Mouse (Mus musculus): ENCODE data around the gene Igf2bp3.

Igf2bp3 gene

DNA sequence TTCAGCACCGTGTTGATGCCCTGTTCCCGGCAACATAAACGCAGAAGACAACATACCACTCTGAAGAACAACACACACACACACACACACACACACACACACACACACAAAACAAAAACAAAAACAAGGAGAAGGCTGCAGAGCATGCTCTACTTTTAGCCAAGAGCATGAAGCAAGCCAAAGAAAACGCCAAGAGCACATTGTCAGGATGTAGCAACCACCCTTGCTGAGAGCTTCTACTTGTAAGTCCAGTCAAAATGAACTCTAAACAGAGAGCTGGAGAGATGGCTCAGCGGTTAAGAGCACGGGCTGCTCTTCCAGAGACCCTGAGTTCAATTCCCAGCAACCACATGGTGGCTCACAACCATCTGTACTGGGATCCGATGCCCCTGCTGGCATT, 41.5 kb downstream of the Igf2bp3 start:
- no peak for DNase-seq

DNA sequence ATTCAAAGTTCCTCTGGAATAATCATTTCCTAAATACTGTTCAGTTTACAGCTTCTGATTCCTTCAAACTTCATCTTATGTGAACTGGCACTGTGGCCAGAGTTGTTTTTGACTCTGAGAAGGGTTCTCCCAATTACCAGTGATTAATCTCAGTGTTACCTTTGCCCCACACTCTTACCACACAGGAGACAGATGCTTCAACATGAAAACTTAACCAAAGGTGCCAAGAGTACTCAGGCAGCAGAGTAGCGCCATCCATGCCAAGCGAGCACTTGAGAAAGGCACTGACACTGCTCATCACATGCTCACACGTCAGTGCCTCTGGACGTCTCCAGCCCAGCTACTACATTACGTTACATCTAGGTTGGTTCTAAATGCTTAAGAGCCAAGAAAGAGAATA, 43.5 kb downstream of the Igf2bp3 start:
- DNase-seq: no peak

DNA sequence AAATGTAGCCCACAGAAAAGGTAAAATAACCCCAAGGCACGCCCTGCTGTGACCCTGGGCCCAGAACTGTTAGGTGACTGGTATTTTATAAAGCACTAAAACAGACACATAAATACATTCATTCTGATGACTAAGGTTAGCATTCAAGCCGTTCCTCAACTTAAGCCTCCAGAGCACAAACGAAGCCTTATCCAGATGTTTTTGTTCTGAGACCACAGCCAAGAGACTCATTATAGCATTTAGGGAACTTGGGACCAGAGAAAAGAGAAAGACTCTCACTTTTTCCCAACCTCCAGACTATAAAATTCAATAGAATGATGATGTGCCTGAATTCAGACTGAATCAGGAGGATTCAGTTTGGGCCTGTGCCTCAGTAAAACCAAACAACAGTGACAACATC, 46.1 kb downstream of the Igf2bp3 start:
- DNase-seq: no peak

DNA sequence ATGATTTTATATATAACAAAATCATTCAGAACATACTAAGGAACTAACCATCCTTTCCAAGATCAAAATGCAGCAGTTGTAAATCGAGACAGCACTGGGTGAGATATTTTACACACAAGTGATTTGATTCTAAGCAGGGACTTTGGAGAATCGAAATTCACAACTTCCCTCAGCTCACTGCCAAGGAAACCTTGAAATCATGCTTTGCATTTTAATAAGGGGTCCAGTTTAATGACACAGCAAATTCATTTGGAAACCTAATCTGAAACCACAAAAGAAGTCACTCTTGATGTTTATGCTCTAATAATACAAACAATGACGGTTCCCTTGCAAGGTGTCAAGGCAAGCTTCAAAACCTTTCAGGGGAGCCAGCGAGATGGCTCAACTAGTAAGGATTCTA, 47.4 kb downstream of the Igf2bp3 start:
- no peak for DNase-seq

DNA sequence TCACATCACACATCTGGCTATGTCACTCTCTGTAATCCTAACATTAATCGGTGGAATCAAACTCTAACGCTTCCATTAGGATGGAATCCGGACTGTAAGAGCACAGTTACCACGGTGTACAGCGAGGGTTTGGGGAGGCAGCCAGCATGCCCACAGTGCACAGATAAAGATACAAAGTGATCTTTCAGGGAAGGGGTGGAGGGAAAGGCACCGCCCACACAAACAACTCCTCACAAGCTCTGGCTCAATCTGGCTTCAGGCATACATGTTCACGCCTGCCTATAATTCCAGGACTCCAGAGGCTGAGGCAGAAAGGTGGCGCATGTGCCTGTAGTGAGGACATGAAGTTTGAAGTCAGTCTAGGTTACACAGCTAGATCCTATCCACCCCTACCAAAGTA, 48.4 kb downstream of the Igf2bp3 start:
- no peak for DNase-seq

DNA sequence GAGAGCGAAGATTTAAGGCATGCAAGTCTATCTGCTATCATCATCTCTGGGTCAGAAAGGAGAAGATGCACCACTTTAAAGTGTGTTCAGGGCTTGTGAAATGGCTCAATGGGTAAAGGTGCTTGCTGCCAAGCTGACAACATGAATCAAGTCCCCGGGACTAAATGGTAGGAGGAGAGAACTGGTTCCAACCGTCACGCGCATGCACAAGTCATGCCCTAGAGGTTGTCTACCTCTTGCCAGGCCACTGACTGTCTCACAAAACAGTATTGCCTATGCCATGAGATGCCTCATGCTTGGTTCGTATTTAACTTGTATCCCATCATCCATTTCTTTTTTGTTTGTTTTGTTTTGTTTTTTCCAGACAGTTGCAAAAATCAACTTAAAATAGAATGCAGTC, 48.9 kb downstream of the Igf2bp3 start:
- DNase-seq: peak; percentile 18

DNA sequence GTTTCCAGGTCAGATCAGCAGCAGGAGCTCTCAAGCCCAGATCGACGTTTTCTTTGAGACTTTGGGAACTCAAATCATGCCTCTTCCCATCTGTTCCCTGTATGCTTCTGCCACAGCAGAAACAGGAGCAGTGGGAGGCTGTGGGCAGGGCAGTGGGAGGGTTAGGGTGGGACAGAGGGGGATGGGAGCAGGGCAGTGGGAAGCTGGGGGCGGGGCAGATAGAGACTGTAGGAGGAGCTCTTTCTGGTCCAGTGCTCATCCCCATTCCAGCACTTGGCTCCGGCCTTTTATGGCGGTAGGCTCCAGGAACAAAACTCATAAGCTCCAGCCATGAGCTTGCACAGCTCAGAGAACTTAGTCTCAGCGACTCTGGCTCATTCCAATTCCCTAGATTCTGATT, 49.7 kb downstream of the Igf2bp3 start:
- DNase-seq: peak; percentile 80

DNA sequence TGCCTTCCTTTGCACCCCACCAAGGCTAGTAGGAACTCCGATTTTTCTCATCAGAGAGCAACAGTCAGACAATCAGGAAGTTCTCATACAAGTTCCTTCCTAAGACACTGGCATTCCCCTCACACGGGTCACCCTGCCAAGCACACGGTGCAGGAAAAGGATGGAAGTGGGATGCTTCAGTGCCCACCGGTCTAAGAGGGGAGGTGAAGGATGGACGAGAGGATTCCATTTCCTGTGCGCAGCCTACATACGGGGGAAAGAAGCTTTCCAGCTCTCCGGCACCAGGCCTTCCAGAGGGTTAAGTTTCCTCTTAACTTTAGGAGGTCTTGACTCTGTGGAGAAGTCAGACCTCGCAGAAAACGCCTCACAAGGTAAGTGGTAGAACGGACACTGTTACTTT, 50.1 kb downstream of the Igf2bp3 start:
- peak; percentile 12 for DNase-seq

DNA sequence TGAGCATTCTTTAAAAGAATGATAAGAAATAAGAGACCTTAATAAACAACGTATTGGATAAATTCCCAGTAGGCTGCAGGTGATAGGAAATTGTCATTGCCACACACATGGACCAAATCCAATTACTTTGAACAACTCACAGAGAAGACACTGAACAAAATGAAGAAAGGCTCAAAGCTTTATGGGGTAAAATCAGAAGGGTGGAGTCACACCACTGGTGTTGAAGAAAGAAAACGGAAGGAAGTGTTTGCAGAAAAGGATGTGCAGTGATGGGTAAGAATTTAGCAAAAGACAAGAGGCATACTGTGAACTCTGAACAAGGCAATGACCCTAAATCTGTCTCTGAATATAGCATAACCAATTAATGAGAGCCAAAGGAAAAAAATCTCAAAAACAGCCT, 54.8 kb downstream of the Igf2bp3 start:
- DNase-seq: no peak

DNA sequence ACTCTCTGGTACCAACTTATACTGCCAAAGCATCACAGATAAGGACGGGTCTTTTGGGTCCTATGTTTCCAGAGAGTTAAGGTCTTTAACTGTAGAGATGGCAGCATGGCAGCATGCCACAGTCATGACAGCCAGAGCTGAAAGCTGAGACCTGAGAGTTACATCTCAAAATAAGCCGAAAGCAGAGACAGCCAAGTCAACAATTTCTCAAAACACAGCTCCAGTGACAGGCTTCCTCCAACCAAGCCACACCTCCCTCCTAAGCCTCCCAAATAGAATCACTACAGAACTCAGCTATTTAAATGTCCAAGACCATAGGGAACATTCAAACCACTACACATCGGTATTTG, 58.0 kb downstream of the Igf2bp3 start:
- no peak for DNase-seq

DNA sequence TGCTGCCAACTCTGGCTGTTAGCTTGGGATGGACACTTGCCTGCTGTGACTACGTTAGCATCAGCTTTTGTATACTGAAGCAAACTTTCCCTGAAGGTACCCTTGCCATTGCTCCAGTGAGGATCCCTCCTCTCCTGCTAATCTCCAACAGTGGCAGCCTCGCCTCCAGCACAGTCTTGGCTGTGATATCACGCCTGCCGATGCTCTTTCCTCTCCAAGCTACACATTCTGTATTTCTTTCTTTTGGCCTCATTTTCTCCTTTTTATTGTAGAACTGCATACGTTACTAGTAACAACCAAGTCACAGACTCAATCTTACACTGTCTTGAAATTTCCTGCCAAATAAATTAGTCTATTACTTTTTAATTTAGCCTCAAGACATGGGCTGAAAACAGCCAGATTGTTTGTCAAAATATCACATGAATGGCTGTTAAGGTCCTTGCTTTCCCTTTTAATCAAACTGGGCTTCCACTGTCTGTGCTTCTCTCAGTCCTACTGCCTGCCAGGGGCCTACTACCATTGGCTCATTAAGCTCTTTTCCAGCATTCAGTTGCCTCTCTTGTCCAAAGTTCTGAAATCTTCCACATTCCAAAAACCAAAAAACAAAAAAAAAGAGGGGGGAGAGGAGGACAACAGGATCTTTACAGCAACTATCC, 58.5 kb downstream of the Igf2bp3 start:
- no peak for DNase-seq

DNA sequence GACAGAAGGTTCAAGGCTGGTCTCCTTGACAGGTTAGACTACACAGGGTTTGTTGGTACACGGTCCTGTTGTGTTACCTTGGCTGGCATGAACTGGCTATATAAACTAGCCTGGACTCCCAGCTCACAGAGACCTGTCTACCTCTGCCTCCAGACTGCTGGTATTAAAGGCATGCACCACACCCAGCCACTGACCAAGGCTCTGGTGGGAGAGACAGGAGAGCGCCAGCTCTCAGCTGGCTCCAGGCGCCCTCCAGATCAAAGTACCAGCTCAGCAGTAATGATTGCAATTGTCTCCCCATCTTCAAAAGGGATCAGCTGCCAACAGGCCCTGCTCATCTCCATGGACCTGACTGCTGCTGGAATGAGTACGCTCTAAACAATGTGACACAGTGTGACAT, 63.3 kb downstream of the Igf2bp3 start:
- DNase-seq: peak; percentile 40

DNA sequence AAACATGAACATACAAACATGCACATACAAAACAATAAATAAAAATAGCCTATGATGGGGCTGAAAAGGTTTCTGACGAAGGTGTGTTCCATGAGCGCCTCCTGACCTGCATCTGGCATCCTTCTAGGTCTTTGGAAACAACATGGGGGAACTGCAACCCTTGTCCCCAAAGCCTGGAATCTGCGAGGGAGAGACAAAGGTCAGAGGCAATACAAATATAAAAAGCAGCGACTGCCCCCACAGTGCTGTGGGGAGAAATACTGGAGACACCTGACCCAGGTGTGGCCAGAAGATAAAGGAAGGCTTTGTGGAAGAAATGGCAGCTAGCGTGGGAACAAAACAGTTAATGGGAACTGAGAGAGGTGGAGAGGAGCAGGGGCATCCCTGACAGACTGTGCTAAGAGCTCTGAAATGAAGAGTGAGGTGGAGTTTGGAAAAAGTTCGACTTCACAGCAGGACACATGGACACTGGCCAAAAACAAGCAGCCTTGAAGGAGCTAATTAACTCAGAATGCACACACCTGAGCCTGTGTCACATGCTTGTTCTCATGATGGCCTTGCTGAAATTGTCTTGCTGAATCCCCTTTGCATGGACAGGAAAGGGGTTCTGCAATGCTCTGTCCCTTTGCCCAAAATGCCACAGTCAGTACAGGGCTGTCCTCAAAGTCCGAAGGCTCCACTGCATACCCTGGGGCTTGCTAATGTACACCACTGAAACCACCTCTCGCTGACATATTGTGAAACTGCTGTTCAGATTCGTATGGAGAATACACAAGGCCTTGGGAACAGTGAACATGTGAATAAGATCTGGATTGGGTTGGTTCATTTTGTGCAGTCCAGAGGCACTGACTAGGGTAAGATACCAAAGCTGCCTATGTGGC, 64.2 kb downstream of the Igf2bp3 start:
- DNase-seq: peak; percentile 30

DNA sequence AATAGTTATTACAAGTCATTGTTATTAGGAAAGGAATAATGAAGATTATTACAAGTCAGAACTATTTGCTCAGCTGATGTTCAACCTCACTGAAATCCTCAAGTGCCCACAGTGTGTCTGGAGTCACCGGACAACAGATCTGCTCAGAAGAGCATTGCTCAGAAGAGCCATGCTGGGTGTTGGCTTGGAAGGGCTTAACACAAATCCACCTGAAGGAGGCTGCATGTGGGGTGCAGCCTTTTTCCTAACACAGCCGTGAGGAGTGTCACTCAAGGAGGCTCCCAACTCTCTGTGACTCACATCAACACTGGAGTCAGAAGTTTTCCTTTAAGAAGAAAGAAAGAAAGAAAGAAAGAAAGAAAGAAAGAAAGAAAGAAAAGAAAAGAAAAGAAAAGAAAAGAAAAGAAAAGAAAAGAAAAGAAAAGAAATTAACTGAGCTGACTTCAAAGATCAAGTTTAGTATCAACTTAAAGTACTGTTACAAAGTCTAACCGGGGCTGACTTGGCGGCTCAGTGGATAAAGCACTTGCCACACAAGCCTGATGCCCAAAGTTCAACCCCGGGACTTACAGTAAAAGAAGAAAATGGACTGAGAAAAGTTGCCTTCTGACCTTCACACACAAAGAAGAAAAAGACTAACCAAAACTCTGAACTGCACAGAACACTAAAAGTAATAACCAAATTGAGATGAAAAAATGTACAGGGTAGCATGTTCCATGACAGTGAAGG, 65.4 kb downstream of the Igf2bp3 start:
- peak; percentile 55 for DNase-seq

DNA sequence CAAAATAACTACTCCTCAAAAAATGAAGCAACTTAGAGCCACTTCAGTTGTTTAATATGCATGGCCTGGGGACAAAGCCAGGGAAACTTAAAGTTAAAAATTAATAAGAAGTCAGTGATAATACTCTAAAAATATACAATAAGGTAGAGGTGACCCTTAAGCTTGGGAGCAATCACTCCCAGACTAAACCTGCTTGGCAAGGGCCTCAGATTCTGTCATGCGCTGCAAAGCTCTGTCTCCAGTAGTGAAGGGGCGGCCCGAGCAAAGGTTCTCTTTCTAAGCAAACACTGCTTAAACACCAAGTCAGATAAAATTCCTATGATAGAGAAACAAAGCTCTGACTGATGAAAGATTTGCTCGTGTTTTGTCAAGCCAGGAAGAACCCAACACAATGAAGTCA, 66.0 kb downstream of the Igf2bp3 start:
- DNase-seq: peak; percentile 81

DNA sequence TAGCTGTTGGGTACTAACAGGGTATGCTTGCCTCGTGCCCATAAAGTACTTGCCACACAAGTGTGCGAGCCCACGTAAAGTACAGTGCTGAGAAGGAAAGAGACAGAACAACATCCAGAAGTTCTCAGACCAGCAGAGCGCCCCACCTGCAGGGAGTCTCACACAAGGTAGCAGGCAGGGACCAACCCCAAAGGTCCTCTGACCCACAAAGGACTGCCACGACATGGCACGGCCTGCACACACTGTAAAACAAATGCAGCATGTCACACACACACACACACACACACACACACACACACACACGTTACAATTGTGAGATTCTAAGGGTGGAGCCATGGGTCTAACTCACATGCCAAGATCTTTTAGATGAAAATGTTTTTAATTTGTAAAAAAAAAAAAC, 66.4 kb downstream of the Igf2bp3 start:
- peak; percentile 34 for DNase-seq

DNA sequence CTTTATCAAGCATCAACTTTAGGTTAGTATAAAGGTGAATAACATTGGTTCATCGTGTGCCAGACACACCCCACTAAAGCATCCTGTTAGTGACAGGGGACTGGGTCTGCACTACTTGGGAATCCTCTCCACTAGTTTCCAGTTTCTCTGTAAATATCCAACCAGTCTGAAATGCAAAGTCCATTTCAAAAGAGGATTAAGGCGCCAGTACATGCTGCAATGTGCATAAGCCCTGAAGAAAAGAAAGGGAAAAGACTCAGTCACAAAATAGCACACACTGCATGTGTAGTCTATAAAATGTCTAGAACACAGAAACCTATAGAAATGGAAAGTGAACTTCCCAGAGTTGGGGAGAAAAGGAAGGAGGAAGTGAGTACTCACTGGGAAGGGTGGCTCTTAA, 68.3 kb downstream of the Igf2bp3 start:
- DNase-seq: no peak

DNA sequence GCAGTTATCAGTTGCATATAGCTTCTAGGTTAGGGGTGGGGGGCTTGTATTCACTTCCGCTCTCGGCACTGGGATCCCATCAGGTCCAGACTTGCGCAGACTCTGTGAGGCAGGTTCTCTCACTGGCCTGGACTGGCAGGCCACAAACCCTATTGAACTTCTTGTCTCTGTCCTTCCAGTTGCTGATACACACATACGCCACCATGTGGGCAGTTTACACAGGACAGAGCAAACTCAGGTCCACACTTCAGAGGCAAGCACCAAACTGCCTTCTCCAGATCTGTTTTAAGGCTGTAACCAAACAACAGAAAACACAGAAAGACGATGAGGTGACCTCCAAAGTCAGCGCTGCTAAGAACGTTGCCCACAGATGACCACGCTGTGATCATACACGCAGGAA, 72.3 kb downstream of the Igf2bp3 start:
- peak; percentile 53 for DNase-seq

DNA sequence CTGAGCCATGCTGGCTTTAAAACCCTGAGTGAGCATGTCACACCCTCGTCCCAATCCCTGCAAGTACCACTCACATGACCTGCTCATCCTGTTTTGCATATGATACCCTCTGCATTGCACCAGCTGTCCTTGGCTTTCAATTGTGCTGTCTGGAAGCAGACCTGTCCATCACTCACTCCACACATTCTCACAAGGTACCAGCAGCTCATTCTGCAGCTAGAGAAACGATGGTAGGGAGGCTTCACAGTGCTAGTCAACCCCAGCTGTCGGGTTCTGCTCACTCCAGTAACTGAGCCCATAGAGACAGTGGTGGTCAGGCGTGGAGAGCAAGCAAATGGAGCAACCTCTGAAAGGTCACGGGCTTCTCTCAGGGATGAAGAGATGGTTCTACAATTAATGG, 73.6 kb downstream of the Igf2bp3 start:
- DNase-seq: no peak

DNA sequence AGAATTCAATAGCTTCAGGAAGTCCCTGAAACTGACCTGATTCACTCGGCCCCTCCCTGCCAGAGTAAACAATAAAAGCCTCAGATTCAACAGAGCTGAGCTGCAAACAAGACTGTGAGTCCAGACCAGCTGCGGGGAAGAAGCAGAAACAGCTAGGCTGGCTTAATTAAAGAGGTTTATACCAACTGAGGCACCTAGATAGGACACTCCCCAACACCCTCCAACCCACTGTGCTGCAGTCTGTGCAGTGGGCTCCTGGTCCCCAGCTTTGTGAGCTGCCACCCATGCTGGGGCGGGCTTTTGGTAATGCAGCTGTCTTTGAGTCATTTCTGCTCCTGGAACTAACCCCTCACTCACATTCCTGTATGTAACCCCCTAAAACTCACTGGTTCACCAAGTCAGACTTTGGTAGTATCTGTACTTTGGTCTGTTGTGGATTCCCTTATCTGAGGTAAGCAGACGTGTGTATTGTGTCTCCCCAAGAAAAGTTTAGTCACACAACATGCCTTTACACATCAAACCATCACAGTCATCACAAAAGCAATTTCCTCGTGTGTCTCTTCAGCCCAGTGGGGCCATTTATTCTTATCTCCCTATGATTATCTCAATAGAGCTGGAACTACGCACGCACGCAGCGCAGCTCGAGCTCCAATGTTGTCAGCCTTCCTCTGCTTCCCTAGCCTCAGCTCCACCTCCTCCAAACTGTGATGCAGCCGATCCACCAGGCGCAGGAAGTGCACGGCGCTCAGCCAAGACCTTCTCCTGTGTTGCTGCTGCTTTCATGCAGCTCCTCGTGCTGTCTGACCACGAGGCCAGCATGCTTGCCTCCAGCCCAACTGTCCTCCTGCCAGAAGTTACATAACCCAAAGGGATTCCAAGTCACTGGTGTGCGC, 76.4 kb downstream of the Igf2bp3 start:
- no peak for DNase-seq

DNA sequence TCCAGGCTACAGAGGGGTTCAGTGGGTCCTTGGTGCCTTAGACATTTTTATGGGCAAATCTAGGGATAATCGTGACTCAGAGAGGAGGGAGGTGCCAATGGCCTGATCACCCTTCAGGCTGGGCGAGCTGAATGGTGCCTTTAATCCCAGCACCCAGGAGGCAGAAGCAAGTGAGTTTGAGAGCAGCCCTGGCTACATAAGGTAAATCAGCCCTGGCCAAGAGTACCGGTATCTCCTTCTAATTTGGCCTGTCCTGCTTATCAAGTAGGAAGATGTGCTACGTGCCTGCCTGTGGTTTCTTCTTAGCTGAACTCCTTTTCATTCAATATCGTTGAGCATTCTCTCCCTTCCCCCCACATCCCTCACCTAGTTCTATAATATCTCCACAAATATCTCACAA, 78.0 kb downstream of the Igf2bp3 start:
- DNase-seq: no peak

DNA sequence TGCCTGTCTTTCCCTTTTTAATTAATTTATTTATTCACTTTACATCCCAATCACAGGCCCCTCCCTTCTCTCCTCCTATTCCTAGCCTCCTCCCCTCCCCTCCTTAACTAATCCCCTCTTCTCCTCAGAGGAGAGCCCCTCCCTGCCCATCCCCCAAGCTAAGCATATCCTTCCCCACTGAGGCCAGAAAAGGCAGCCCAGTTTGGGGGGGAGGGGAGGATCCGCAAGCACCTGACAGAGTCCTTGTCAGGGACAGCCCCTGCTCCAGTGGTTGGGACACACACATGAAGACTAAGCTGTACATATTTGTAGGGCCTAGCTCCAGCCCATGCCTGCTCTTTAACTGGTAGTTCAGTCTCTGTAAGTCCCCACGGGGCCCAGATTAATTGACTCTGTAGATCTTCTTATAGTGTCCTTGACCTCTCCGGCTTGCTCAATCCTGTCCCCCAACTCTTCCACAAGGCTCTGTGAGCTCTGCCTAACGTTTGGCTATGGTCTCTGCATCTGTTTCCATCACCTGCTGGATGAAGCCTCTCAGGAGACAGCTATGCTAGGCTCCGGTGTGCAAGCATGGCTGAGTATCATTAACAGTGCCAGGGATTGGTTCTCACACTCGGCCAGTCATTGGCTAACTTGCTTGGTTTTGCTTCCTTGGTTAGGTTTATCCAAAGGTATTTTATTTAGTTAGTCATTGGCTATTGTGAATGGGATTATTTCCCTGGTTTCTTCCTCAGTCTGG, 82.2 kb downstream of the Igf2bp3 start:
- no peak for DNase-seq
